Comparison of ENCODE assay signal across 8 mouse cellular contexts in genomic region chr4:136311042-136311999, GRCm38 (mm10). TPM values are rescaled to one million over a fixed set of nuclear protein-coding genes. Genes with fewer than 3 reads are reported as not detected.
A peak's percentile ranks its signal among the peaks of the same experiment; 100 is the strongest.
DNase-seq lines count a peak whose midpoint lies in the region; ATAC-seq and TF ChIP-seq lines count a peak whose summit lies in the region.

No protein-coding gene starts in this region.

- H3K79me2 ChIP-seq in liver, adult 2 months (ENCODE audit: control insufficient read depth, insufficient read depth, low read length) = peaks cover 18% of the 10 kb centered on the region; the same call in 1 of the 2 replicates

- H3K27ac ChIP-seq in liver, adult 2 months (replicated peaks; ENCODE audit: insufficient read depth, low read depth, low read length) = peak overlapping the region; percentile 91
- peak overlapping the region; percentile 98 for H3K27ac ChIP-seq in midbrain, embryonic 16.5 days (ENCODE audit: low read length)
- H3K27ac ChIP-seq in stomach, embryonic 15.5 days = peak overlapping the region; percentile 96

- TF ChIP-seq POLR2A in liver, adult 2 months (IDR thresholded peaks at IDR 0.05; ENCODE audit: extremely low read depth, insufficient read depth, low read length) = no peak

- H3K9me3 ChIP-seq in midbrain, embryonic 16.5 days (replicated peaks; ENCODE audit: control insufficient read depth, low read length, poor library complexity, severe bottlenecking) = no peaks in the 10 kb centered on the region
- no peaks in the 10 kb centered on the region for H3K9me3 ChIP-seq in stomach, embryonic 15.5 days

- no peaks in the 10 kb centered on the region for H3K27me3 ChIP-seq in liver, adult 2 months (ENCODE audit: control insufficient read depth, insufficient read depth, low read length)
- H3K27me3 ChIP-seq in midbrain, embryonic 16.5 days (ENCODE audit: control insufficient read depth, insufficient read depth, low read depth, low read length) = no peaks in the 10 kb centered on the region
- no peaks in the 10 kb centered on the region for H3K27me3 ChIP-seq in stomach, embryonic 15.5 days (replicated peaks)

- peaks cover 2% of the 10 kb centered on the region; the same call in 1 of the 2 replicates for H3K36me3 ChIP-seq in liver, adult 2 months (ENCODE audit: control insufficient read depth, insufficient read depth, low read length)
- no peaks in the 10 kb centered on the region for H3K36me3 ChIP-seq in midbrain, embryonic 16.5 days (ENCODE audit: control insufficient read depth, insufficient read depth, low read length)
- H3K36me3 ChIP-seq in stomach, embryonic 15.5 days = no peaks in the 10 kb centered on the region

- peaks cover 8% of the 10 kb centered on the region for H3K4me1 ChIP-seq in liver, adult 2 months (ENCODE audit: control insufficient read depth, insufficient read depth, low read length)
- peaks cover 33% of the 10 kb centered on the region for H3K4me1 ChIP-seq in midbrain, embryonic 16.5 days (ENCODE audit: control insufficient read depth, insufficient read depth, low read length)
- H3K4me1 ChIP-seq in stomach, embryonic 15.5 days = peaks cover 19% of the 10 kb centered on the region

- under 1% methylated on average over 74 of the region's 81 CpGs for WGBS in liver, adult 2 months
- WGBS in midbrain, embryonic 16.5 days = under 1% methylated on average over 70 of the region's 81 CpGs
- under 1% methylated on average over 75 of the region's 81 CpGs for WGBS in stomach, embryonic 15.5 days

- DNase-seq in layer of hippocampus, adult 11-12 months (ENCODE audit: low spot score) = peak; percentile 27
- no peak for DNase-seq in layer of hippocampus, adult 9-10 months (ENCODE audit: low spot score)
- DNase-seq in embryo, embryonic 10 days (ENCODE audit: low spot score) = peak; percentile 65
- peak; percentile 50 for DNase-seq in gastrocnemius, postnatal 14 days
- peak; percentile 72 for DNase-seq in induced T-regulatory cell, adult 2 months (ENCODE audit: low read depth)
- DNase-seq in liver, adult 2 months (ENCODE audit: extremely low read depth, low read depth, low spot score) = peak; percentile 65

- peak; percentile 10; the same call in 1 of the 2 replicates for ATAC-seq in midbrain, embryonic 16.5 days
- ATAC-seq in stomach, embryonic 15.5 days (ENCODE audit: insufficient read depth, low FRiP score, low read depth) = peak; percentile 55

- intact Hi-C loops in gastrocnemius, postnatal 14 days (cut with DNase I; ENCODE audit: low total_unique reads) = no loop called here

- TF ChIP-seq CTCF in liver, adult 2 months (IDR thresholded peaks at IDR 0.05; ENCODE audit: low read depth, low read length) = no peak

- peak overlapping the region; percentile 93 for H3K4me3 ChIP-seq in liver, adult 2 months (ENCODE audit: insufficient read depth, low read depth, low read length)
- peak overlapping the region; percentile 100 for H3K4me3 ChIP-seq in midbrain, embryonic 16.5 days (ENCODE audit: low read depth, low read length)
- peak overlapping the region; percentile 100 for H3K4me3 ChIP-seq in stomach, embryonic 15.5 days (replicated peaks)

- peak overlapping the region; percentile 84 for H3K4me2 ChIP-seq in midbrain, embryonic 16.5 days (ENCODE audit: low read length)
- peak overlapping the region; percentile 79 for H3K4me2 ChIP-seq in stomach, embryonic 15.5 days

- peak overlapping the region; percentile 96 for H3K9ac ChIP-seq in liver, adult 2 months (ENCODE audit: low read depth, low read length)
- peak overlapping the region; percentile 100 for H3K9ac ChIP-seq in midbrain, embryonic 16.5 days (ENCODE audit: low read depth, low read length)
- peak overlapping the region; percentile 99 for H3K9ac ChIP-seq in stomach, embryonic 15.5 days

RNA-seq across cellular contexts. Expression of gene Hnrnpr, which starts 0.6 kb away (rescaled TPM):
- 10 to 100 TPM; 23.0 to 30.3 TPM for total RNA-seq in gastrocnemius, postnatal 14 days (2021)
- total RNA-seq in liver, adult 2 months (2014; rRNA removed) = 16.7 and 22.9 TPM in 2 replicates
- 5.0 and 5.7 TPM in 2 replicates for polyA plus RNA-seq in liver, adult 2 months (2012; rRNA removed)
- 194 and 206 TPM in 2 replicates for polyA plus RNA-seq in midbrain, embryonic 16.5 days (2015; fragmentation: Nextera tagmentation; extraction: Ambion mirVana)
- polyA plus RNA-seq in stomach, embryonic 15.5 days (2015; fragmentation: Nextera tagmentation; extraction: Ambion mirVana) = 143 and 149 TPM in 2 replicates

RNA-seq across cellular contexts. Expression of gene Zfp46, which starts 26.8 kb away (rescaled TPM):
- total RNA-seq in gastrocnemius, postnatal 14 days (2021) = 10 to 100 TPM; 35.9 to 47.2 TPM
- total RNA-seq in liver, adult 2 months (2014; rRNA removed) = 2.6 TPM in 2 replicates
- 2.9 and 3.1 TPM in 2 replicates for polyA plus RNA-seq in liver, adult 2 months (2012; rRNA removed)
- polyA plus RNA-seq in midbrain, embryonic 16.5 days (2015; fragmentation: Nextera tagmentation; extraction: Ambion mirVana) = 42.8 and 43.3 TPM in 2 replicates
- 20.3 and 21.0 TPM in 2 replicates for polyA plus RNA-seq in stomach, embryonic 15.5 days (2015; fragmentation: Nextera tagmentation; extraction: Ambion mirVana)

Comparison
In these comparisons a context has a peak if more than half of its experiments do, and no peak if none do; other contexts are left out.
1. RNA of gene Hnrnpr, which starts 0.6 kb away (polyA plus RNA-seq): 194 to 206 TPM in midbrain, embryonic 16.5 days and 143 to 149 TPM in stomach, embryonic 15.5 days; 5.0 to 5.7 TPM in liver, adult 2 months; every median in the first group is over 10 times any median in the second.
2. Peak in every context shown above with its lines, with median percentiles within 50 percentile points of each other: H3K27ac ChIP-seq, H3K4me3 ChIP-seq and H3K9ac ChIP-seq.